Mouse (Mus musculus): ENCODE data around the gene Pld1. TPM values are rescaled to one million over a fixed set of nuclear protein-coding genes. Genes with fewer than 3 reads are reported as not detected.

The Pld1 gene
- total RNA-seq, 2 experiments from 2014 or later = 11.2 to 19.0 TPM

GRCm38 (mm10) chr3:28107446-28108004, 169.0 kb downstream of the Pld1 start:
- peak; percentile 73 to 76 for DNase-seq
- intact Hi-C loops (cut with DNase I) = loop anchor here (1.0 to 10.0 kb wide), 3 partner anchors 125 to 647 kb away; partner anchors contain the start of gene Fndc3b

- DNase-seq = peak; percentile 66 to 73
- intact Hi-C loops (cut with DNase I) = no loop called here
These were observed 173.0 kb downstream of the Pld1 start for GRCm38 (mm10) chr3:28111516-28111915.

- DNase-seq = peak in 1 of 2 experiments; percentile 11
- intact Hi-C loops (cut with DNase I) = no loop called here
These were observed 175.4 kb downstream of the Pld1 start for GRCm38 (mm10) chr3:28113881-28114280.

- intact Hi-C loops (cut with DNase I) = no loop called here
- peak; percentile 31 to 44 for DNase-seq
These were observed 203.2 kb downstream of the Pld1 start for GRCm38 (mm10) chr3:28141716-28142115.

GRCm38 (mm10) chr3:28142121-28142520, 203.6 kb downstream of the Pld1 start:
- DNase-seq = peak; percentile 54 to 63
- intact Hi-C loops (cut with DNase I) = no loop called here

GRCm38 (mm10) chr3:28144676-28145075, 206.2 kb downstream of the Pld1 start:
- peak; percentile 79 to 81 for DNase-seq
- intact Hi-C loops (cut with DNase I) = no loop called here

GRCm38 (mm10) chr3:28145461-28145860, 207.0 kb downstream of the Pld1 start:
- no peak for DNase-seq
- intact Hi-C loops (cut with DNase I) = no loop called here

- no peak for DNase-seq
- intact Hi-C loops (cut with DNase I) = no loop called here
These were observed 211.3 kb downstream of the Pld1 start for GRCm38 (mm10) chr3:28149656-28150256.

- no peak for DNase-seq
- intact Hi-C loops (cut with DNase I) = no loop called here
These were observed 219.5 kb downstream of the Pld1 start for GRCm38 (mm10) chr3:28158006-28158405.

- no peak for DNase-seq
- intact Hi-C loops (cut with DNase I) = no loop called here
These were observed 220.4 kb downstream of the Pld1 start for GRCm38 (mm10) chr3:28158916-28159315.

- intact Hi-C loops (cut with DNase I) = no loop called here
- DNase-seq = no peak
These were observed 223.9 kb downstream of the Pld1 start for GRCm38 (mm10) chr3:28162346-28162745.

- intact Hi-C loops (cut with DNase I) = loop anchor here (1.0 to 5.0 kb wide), 5 partner anchors 98 to 582 kb away; partner anchors contain the start of gene Tnik
- DNase-seq = no peak
These were observed 226.2 kb downstream of the Pld1 start for GRCm38 (mm10) chr3:28164678-28165077.

- DNase-seq = peak; percentile 74 to 84
- intact Hi-C loops (cut with DNase I) = loop anchor here (1.0 to 5.0 kb wide), 5 partner anchors 97 to 581 kb away; partner anchors contain the start of gene Tnik
These were observed 227.1 kb downstream of the Pld1 start for GRCm38 (mm10) chr3:28165598-28165997.

GRCm38 (mm10) chr3:28167796-28168505, 229.5 kb downstream of the Pld1 start:
- no peak for DNase-seq
- intact Hi-C loops (cut with DNase I) = loop anchor here (5.0 kb wide), 3 partner anchors 94 to 254 kb away; partner anchors contain the start of gene Tnik

- peak; percentile 60 to 71 for DNase-seq
These were observed 232.6 kb downstream of the Pld1 start for GRCm38 (mm10) chr3:28170911-28171618.

GRCm38 (mm10) chr3:28175997-28176967, 237.8 kb downstream of the Pld1 start:
- peak in 1 of 2 experiments; percentile 25 for DNase-seq
- intact Hi-C loops (cut with DNase I) = no loop called here

More at GRCm38 (mm10) chr3:28170911-28171618, 232.6 kb downstream of the Pld1 start:
- intact Hi-C loops (cut with DNase I) = no loop called here

- DNase-seq = no peak
These were observed 239.8 kb downstream of the Pld1 start for GRCm38 (mm10) chr3:28178333-28178732.

More at GRCm38 (mm10) chr3:28178333-28178732, 239.8 kb downstream of the Pld1 start:
- intact Hi-C loops (cut with DNase I) = no loop called here
